Mouse (Mus musculus) skeletal muscle tissue, postnatal 0 days (tissue): ENCODE results near the gene Mmp7. TPM values are rescaled to one million over a fixed set of nuclear protein-coding genes. Genes with fewer than 3 reads are reported as not detected.

Experiments
- polyA plus RNA-seq: library from polyadenylated mRNA; unstranded; fragments of >200 nt; fragmentation: Nextera tagmentation; extraction: Ambion mirVana; gene quantifications from 2 replicates; pipeline ENCODE4 v1.2.1, GENCODE M21; 2015

Mmp7 gene
- not detected in 2 replicates for polyA plus RNA-seq

GRCm38 (mm10) chr9:7691790-7692189 is at the start of gene Mmp7:
Mmp7 (plus strand) TSS chr9:7692090.

Other genes starting within 250 kb of the Mmp7 start
- 0.08 and 0.16 TPM in 2 replicates for gene Mmp3, start 246.3 kb upstream of the Mmp7 start, polyA plus RNA-seq
- not detected in 2 replicates for gene Mmp10, start 189.7 kb upstream of the Mmp7 start, polyA plus RNA-seq
- gene Mmp8, start 133.6 kb upstream of the Mmp7 start, polyA plus RNA-seq, result 0.54 and 0.72 TPM in 2 replicates
- 0.08 and 0.33 TPM in 2 replicates for gene Mmp27, start 120.7 kb upstream of the Mmp7 start, polyA plus RNA-seq
- not detected in 2 replicates for gene Mmp20, start 63.9 kb upstream of the Mmp7 start, polyA plus RNA-seq
- 57.7 and 62.2 TPM in 2 replicates for gene Tmem123, start 72.0 kb downstream of the Mmp7 start, polyA plus RNA-seq
- 19.5 and 22.7 TPM in 2 replicates for gene Birc2, start 145.0 kb downstream of the Mmp7 start, polyA plus RNA-seq
- gene Birc3, start 181.1 kb downstream of the Mmp7 start, polyA plus RNA-seq, result 6.9 and 7.8 TPM in 2 replicates